In genomic region chr5:64714221-64714653, GRCm38 (mm10) we compare ENCODE assay signal across 10 mouse cellular contexts.
A peak's percentile ranks its signal among the peaks of the same experiment; 100 is the strongest.
DNase-seq lines count a peak whose midpoint lies in the region; ATAC-seq lines count a peak whose summit lies in the region.
"Had no signal": no experiment of that assay in that cellular context is flagged by ENCODE, and none has a peak within 500 bp of the region (broad histone marks: within the 10 kb centered on the region; RNA-seq: fewer than 3 reads in every experiment).

No protein-coding gene starts in this region.

- H3K9ac ChIP-seq in heart, embryonic 13.5 days = no peak overlapping the region
- no peak overlapping the region for H3K9ac ChIP-seq in hindbrain, embryonic 14.5 days
- no peak overlapping the region for H3K9ac ChIP-seq in midbrain, embryonic 14.5 days (replicated peaks; ENCODE audit: low read length)

- H3K27me3 ChIP-seq in heart, embryonic 13.5 days (replicated peaks) = no peaks in the 10 kb centered on the region
- no peaks in the 10 kb centered on the region for H3K27me3 ChIP-seq in hindbrain, embryonic 14.5 days (ENCODE audit: control insufficient read depth, insufficient read depth, low read length)
- H3K27me3 ChIP-seq in midbrain, embryonic 14.5 days (ENCODE audit: control insufficient read depth, insufficient read depth, low read length) = no peaks in the 10 kb centered on the region

- H3K4me3 ChIP-seq in heart, embryonic 13.5 days = no peak overlapping the region
- no peak overlapping the region for H3K4me3 ChIP-seq in hindbrain, embryonic 14.5 days (replicated peaks; ENCODE audit: low read length)
- H3K4me3 ChIP-seq in midbrain, embryonic 14.5 days (replicated peaks; ENCODE audit: low read depth, low read length) = no peak overlapping the region
- H3K4me3 ChIP-seq: heart, adult 2 months had no signal

- DNase-seq in heart, adult 9 months (ENCODE audit: low spot score in 2 of 2) = no peak
- peak; percentile 65 for DNase-seq in embryo, embryonic 10 days (ENCODE audit: low spot score)
- no peak for DNase-seq in hindbrain, embryonic 14.5 days (ENCODE audit: low spot score)
- DNase-seq in midbrain, embryonic 14.5 days = peak; percentile 37
- no peak for DNase-seq in natural killer cell, adult 2 months (ENCODE audit: low spot score in 2 of 2)
- DNase-seq in spleen, postnatal 14 days (ENCODE audit: low spot score in 2 of 2) = no peak
- no peak for DNase-seq in lung, postnatal 14 days
- DNase-seq: heart, adult 2 months; layer of hippocampus, postnatal 36 days had no signal

- no peak overlapping the region for H3K4me2 ChIP-seq in heart, embryonic 13.5 days
- 0 out of 2 replicates have a peak overlapping the region, but pooled peaks have one; percentile 10 for H3K4me2 ChIP-seq in hindbrain, embryonic 14.5 days (replicated peaks)
- no peak overlapping the region for H3K4me2 ChIP-seq in midbrain, embryonic 14.5 days (ENCODE audit: low read length)

- 0 out of 2 replicates have a peak, but pooled peaks have one; percentile 33 for ATAC-seq in heart, embryonic 13.5 days (ENCODE audit: extremely low read depth, insufficient number of reproducible peaks, low FRiP score, low TSS enrichment)
- peak; percentile 64 for ATAC-seq in hindbrain, embryonic 14.5 days (ENCODE audit: low FRiP score)
- peak; percentile 71 for ATAC-seq in midbrain, embryonic 14.5 days (ENCODE audit: low FRiP score, low TSS enrichment)

- no peaks in the 10 kb centered on the region for H3K9me3 ChIP-seq in heart, embryonic 13.5 days
- no peaks in the 10 kb centered on the region for H3K9me3 ChIP-seq in hindbrain, embryonic 14.5 days (ENCODE audit: control insufficient read depth, low read length)
- no peaks in the 10 kb centered on the region for H3K9me3 ChIP-seq in midbrain, embryonic 14.5 days (ENCODE audit: control insufficient read depth, low read length)

- no peak overlapping the region for H3K27ac ChIP-seq in heart, embryonic 13.5 days (replicated peaks)
- no peak overlapping the region; the same call in 1 of the 2 replicates for H3K27ac ChIP-seq in hindbrain, embryonic 14.5 days
- H3K27ac ChIP-seq in midbrain, embryonic 14.5 days (replicated peaks; ENCODE audit: low read depth, low read length) = peak overlapping the region; percentile 41; the same call in 1 of the 2 replicates
- H3K27ac ChIP-seq: heart, adult 2 months had no signal

- 68% methylated on average over 10 of the region's 10 CpGs for WGBS in heart, embryonic 13.5 days
- WGBS in hindbrain, embryonic 14.5 days = 14% methylated on average over 10 of the region's 10 CpGs
- WGBS in midbrain, embryonic 14.5 days = 8% methylated on average over 10 of the region's 10 CpGs

- no peaks in the 10 kb centered on the region for H3K36me3 ChIP-seq in heart, embryonic 13.5 days
- no peaks in the 10 kb centered on the region for H3K36me3 ChIP-seq in hindbrain, embryonic 14.5 days (replicated peaks; ENCODE audit: control insufficient read depth, insufficient read depth)
- no peaks in the 10 kb centered on the region for H3K36me3 ChIP-seq in midbrain, embryonic 14.5 days (ENCODE audit: control insufficient read depth, insufficient read depth, low read length)

- H3K4me1 ChIP-seq in heart, embryonic 13.5 days = 0 out of 2 replicates have a peak, but pooled peaks cover 6% of the 10 kb centered on the region
- H3K4me1 ChIP-seq in hindbrain, embryonic 14.5 days (replicated peaks; ENCODE audit: control insufficient read depth, insufficient read depth, low read length) = 0 out of 2 replicates have a peak, but pooled peaks cover 6% of the 10 kb centered on the region
- no peaks in the 10 kb centered on the region for H3K4me1 ChIP-seq in midbrain, embryonic 14.5 days (ENCODE audit: control insufficient read depth, insufficient read depth, low read length)

Comparison
In these comparisons a context has a peak if more than half of its experiments do, and no peak if none do; other contexts are left out.
1. DNase-seq: peak in embryo, embryonic 10 days (single experiment) and midbrain, embryonic 14.5 days (single experiment); none in heart, adult 9 months (0 of 2), hindbrain, embryonic 14.5 days (single experiment), natural killer cell, adult 2 months (0 of 2), spleen, postnatal 14 days (0 of 2) and lung, postnatal 14 days (single experiment).
2. Peak in every context shown above with its lines, with median percentiles within 50 percentile points of each other: ATAC-seq.